Mouse (Mus musculus) spleen, adult 2 months (tissue): Measurements from ENCODE around the gene Trim62.

Source experiments
- CTCF ChIP-seq: fragments of 200-500 bp; IDR thresholded peaks from 2 replicates; pipeline ENCODE4 v1.5.1; 2011; ENCODE audit warnings: mild to moderate bottlenecking, inconsistent platforms; ENCODE audit not compliant: insufficient read depth, insufficient read length, insufficient replicate concordance; ENCODE audit errors: extremely low read depth
- POLR2A ChIP-seq: fragments of 200-500 bp; IDR thresholded peaks from 2 replicates; pipeline ENCODE4 v1.6.1; 2011; ENCODE audit warnings: low read depth, low read length, inconsistent platforms

- TF ChIP-seq CTCF (no peak), POLR2A (no peak)
These were observed 14.6 kb downstream of the Trim62 start for GRCm38 (mm10) chr4:128897911-128898421.
